Mouse (Mus musculus) MEL (cell line): ENCODE results near the gene Synpr.

ENCODE experiments used
- CHD1 ChIP-seq: IDR thresholded peaks from 2 replicates; pipeline ENCODE4 v1.6.1; 2012; ENCODE audit warnings: low read depth, mild to moderate bottlenecking, inconsistent platforms, low read length, improper control_type of control experiment
- CTCF ChIP-seq, 3 experiments: IDR thresholded peaks in 2 of 3; conservative IDR thresholded peaks in 1 of 3; 2 replicates each; pipeline ENCODE4 v1.5.1; 2011 to 2012; ENCODE audit warnings: low read length in 3 of 3, low read depth in 2 of 3, mild to moderate bottlenecking in 2 of 3, improper control_type of control experiment in 1 of 3, inconsistent platforms in 1 of 3, mixed read lengths in 1 of 3, moderate library complexity in 1 of 3; ENCODE audit not compliant: control insufficient read depth in 1 of 3, insufficient read depth in 1 of 3, poor library complexity in 1 of 3, severe bottlenecking in 1 of 3
- GATA1 ChIP-seq: IDR thresholded peaks from 2 replicates; pipeline ENCODE4 v1.6.1; 2011; ENCODE audit warnings: low read depth, low read length, improper control_type of control experiment
- MAX ChIP-seq: IDR thresholded peaks from 2 replicates; pipeline ENCODE4 v1.6.1; 2011; ENCODE audit warnings: low read length, improper control_type of control experiment
- POLR2A ChIP-seq, 2 experiments: IDR thresholded peaks; 2 replicates each; pipeline ENCODE4 v1.6.1; 2011 to 2012; ENCODE audit warnings: low read length in 2 of 2, mild to moderate bottlenecking in 2 of 2, control low read depth in 1 of 2, improper control_type of control experiment in 1 of 2, low read depth in 1 of 2, moderate library complexity in 1 of 2; ENCODE audit not compliant: control insufficient read depth in 1 of 2, insufficient read depth in 1 of 2, poor library complexity in 1 of 2
- ZKSCAN1 ChIP-seq: IDR thresholded peaks from 2 replicates; pipeline ENCODE4 v1.6.1; 2012; ENCODE audit warnings: low read depth, mild to moderate bottlenecking, inconsistent platforms, low read length, improper control_type of control experiment, moderate library complexity

- TF ChIP-seq ZKSCAN1 (no peak), CTCF (IDR thresholded peaks at IDR 0.05 in 2 of 3, conservative IDR thresholded peaks at IDR 0.05 in 1 of 3; ENCODE audit: control insufficient read depth in 1 of 3, insufficient read depth in 1 of 3, low read depth in 2 of 3, low read length in 3 of 3, poor library complexity in 1 of 3, severe bottlenecking in 1 of 3) (no peak), POLR2A (IDR thresholded peaks at IDR 0.05; ENCODE audit: control insufficient read depth in 1 of 2, insufficient read depth in 1 of 2, low read depth in 1 of 2, low read length in 2 of 2, poor library complexity in 1 of 2) (no peak), GATA1 (no peak), MAX (no peak), CHD1 (no peak)
Measured at GRCm38 (mm10) chr14:13567996-13568395, 283.4 kb downstream of the Synpr start.
